Mouse (Mus musculus): ENCODE measurements at regions not wholly inside any gene's neighbourhood (a gene's known extent, or its start where the extent isn't known, plus 50 kb on each side); places are given as distances from the start of the nearest gene placed in this dataset.

GRCm38 (mm10) chr12:110206271-110206670 lies 72.6 kb upstream of the Dio3 start:
- TF ChIP-seq EP300 (IDR thresholded peaks at IDR 0.05; ENCODE audit: insufficient read depth, low read depth, low read length) (no peak), POLR2A (IDR thresholded peaks at IDR 0.05; ENCODE audit: insufficient read depth, low read depth, low read length) (no peak)
